In the genomic region with DNA sequence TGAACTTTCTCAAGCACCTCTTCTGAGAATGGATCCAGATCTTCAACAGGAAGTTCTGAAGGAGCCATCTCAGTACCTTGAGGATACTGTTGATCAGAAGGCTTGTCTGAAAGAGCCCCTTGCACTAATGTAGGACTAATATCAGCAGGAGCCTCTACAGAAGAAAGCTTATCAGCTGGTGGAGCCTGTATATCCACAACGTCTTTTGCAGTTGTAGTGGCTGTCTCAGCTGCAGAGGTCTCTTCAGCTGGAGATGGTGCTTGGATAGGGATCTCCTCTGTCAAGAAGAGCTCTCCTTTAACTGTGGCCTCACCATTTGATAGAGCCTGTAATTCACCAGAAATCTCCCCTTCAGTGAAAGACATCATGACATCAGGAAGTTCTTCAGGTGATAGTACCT, we compare ENCODE assay signal across 51 mouse cellular contexts. TPM values are rescaled to one million over a fixed set of nuclear protein-coding genes. Genes with fewer than 3 reads are reported as not detected.
"Had no signal": no experiment of that assay in that cellular context is flagged by ENCODE, and none has a peak within 500 bp of the region (broad histone marks: within the 10 kb centered on the region; RNA-seq: fewer than 3 reads in every experiment).

No protein-coding gene starts in this region.

- H3K36me3 ChIP-seq: heart, embryonic 10.5 days; heart, embryonic 12.5 days; heart, embryonic 13.5 days; heart, embryonic 15.5 days; hindbrain, embryonic 10.5 days; hindbrain, embryonic 12.5 days; hindbrain, embryonic 13.5 days; hindbrain, embryonic 15.5 days; intestine, embryonic 15.5 days; kidney, embryonic 15.5 days had no signal

- H3K27ac ChIP-seq: heart, embryonic 10.5 days; heart, embryonic 13.5 days; heart, embryonic 15.5 days; hindbrain, embryonic 10.5 days; hindbrain, embryonic 12.5 days; hindbrain, embryonic 13.5 days; hindbrain, embryonic 14.5 days; hindbrain, embryonic 15.5 days; hindbrain, postnatal 0 days; intestine, embryonic 15.5 days; kidney, embryonic 15.5 days; kidney, postnatal 0 days; layer of hippocampus, adult 2 months had no signal

- H3K27me3 ChIP-seq: heart, embryonic 12.5 days; heart, embryonic 13.5 days; heart, embryonic 15.5 days; hindbrain, embryonic 12.5 days; hindbrain, embryonic 13.5 days; hindbrain, embryonic 15.5 days; intestine, embryonic 15.5 days; kidney, embryonic 15.5 days had no signal

- H3K4me1 ChIP-seq: heart, embryonic 10.5 days; heart, embryonic 12.5 days; heart, embryonic 13.5 days; heart, embryonic 15.5 days; hindbrain, embryonic 10.5 days; hindbrain, embryonic 12.5 days; hindbrain, embryonic 13.5 days; hindbrain, embryonic 15.5 days; intestine, embryonic 15.5 days; kidney, embryonic 15.5 days had no signal

- H3K4me3 ChIP-seq: heart, embryonic 10.5 days; heart, embryonic 12.5 days; heart, embryonic 13.5 days; heart, embryonic 15.5 days; hindbrain, embryonic 10.5 days; hindbrain, embryonic 12.5 days; hindbrain, embryonic 13.5 days; hindbrain, embryonic 15.5 days; intestine, embryonic 15.5 days; kidney, embryonic 15.5 days; layer of hippocampus, adult 2 months had no signal

- H3K9ac ChIP-seq: heart, embryonic 12.5 days; heart, embryonic 13.5 days; heart, embryonic 15.5 days; hindbrain, embryonic 12.5 days; hindbrain, embryonic 13.5 days; hindbrain, embryonic 14.5 days; hindbrain, embryonic 15.5 days; intestine, embryonic 15.5 days; kidney, embryonic 15.5 days had no signal

- H3K9me3 ChIP-seq: heart, embryonic 10.5 days; heart, embryonic 13.5 days; heart, embryonic 15.5 days; hindbrain, embryonic 10.5 days; hindbrain, embryonic 12.5 days; hindbrain, embryonic 13.5 days; hindbrain, embryonic 15.5 days; intestine, embryonic 15.5 days; kidney, embryonic 15.5 days had no signal

- DNase-seq: heart, postnatal 10 days; heart, postnatal 14 days; heart, postnatal 36 days; heart, postnatal 4 days; kidney, adult 11 months; kidney, adult 18-20 months; kidney, adult 2 months; kidney, adult 8-10 months; kidney, adult 9 months; kidney, postnatal 10 days; kidney, postnatal 14 days; kidney, postnatal 25 days; kidney, postnatal 36 days; kidney, postnatal 4 days; layer of hippocampus, adult 9-11 months; layer of hippocampus, postnatal 36 days had no signal

RNA-seq across cellular contexts. Expression of a gene that starts 0.9 kb away (rescaled TPM):
- total RNA-seq: heart, postnatal 10 days; heart, postnatal 14 days; heart, postnatal 25 days; heart, postnatal 36 days; heart, postnatal 4 days; hematopoietic stem cell, adult 5-6 weeks; hindbrain, postnatal 0 days; layer of hippocampus, adult 18-20 months; layer of hippocampus, adult 2 months; layer of hippocampus, adult 8-10 months; layer of hippocampus, postnatal 10 days; layer of hippocampus, postnatal 14 days; layer of hippocampus, postnatal 25 days; layer of hippocampus, postnatal 36 days; left cerebral cortex, adult 18-20 months had no signal
- polyA plus RNA-seq: heart, embryonic 10.5 days; heart, embryonic 11.5 days; heart, embryonic 12.5 days; heart, embryonic 13.5 days; heart, embryonic 14.5 days; heart, embryonic 15.5 days; heart, embryonic 16.5 days; heart, postnatal 0 days; hindbrain, embryonic 10.5 days; hindbrain, embryonic 11.5 days; hindbrain, embryonic 12.5 days; hindbrain, embryonic 13.5 days; hindbrain, embryonic 14.5 days; hindbrain, embryonic 15.5 days; hindbrain, embryonic 16.5 days; hindbrain, postnatal 0 days; inflammation-experienced regulatory T-cells, adult 6 months; intestine, embryonic 14.5 days; intestine, embryonic 15.5 days; intestine, embryonic 16.5 days; intestine, postnatal 0 days; kidney, adult 2 months; kidney, embryonic 14.5 days; kidney, embryonic 15.5 days; kidney, embryonic 16.5 days; kidney, postnatal 0 days; large intestine, adult 2 months had no signal
